Mouse (Mus musculus) heart, postnatal 4 days (tissue): ENCODE data around the gene Vmn2r17. TPM values are rescaled to one million over a fixed set of nuclear protein-coding genes. Genes with fewer than 3 reads are reported as not detected.

ENCODE experiments used
- DNase-seq: peaks from one replicate; pipeline ENCODE4 v3.0.0; 2021
- total RNA-seq, 2 experiments: library from RNA; stranded (reverse); gene quantifications; 2 replicates each; pipeline ENCODE4 v1.2.3; 2021

Gene Vmn2r17
- total RNA-seq: not detected

DNA sequence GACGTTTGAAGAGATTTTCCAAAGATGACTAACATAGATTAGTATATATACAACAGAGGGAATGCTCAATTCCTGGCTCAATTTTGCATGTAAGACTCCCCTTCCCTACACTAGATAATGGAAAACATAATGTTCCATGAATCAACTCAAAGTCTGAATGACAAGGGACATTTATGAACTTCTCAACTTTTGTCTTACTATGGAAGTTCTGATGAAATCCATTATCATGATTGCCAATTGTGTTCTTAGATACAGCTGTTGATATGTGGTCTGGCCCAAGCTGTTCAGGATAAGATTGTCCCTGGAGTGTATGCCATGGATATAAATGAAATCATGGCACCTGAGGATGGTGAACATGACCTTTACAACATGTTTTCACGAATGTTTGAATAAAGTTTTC lies at the start of gene Vmn2r17:
TSS of gene Vmn2r17 (plus strand) at position 301 of the 400 bp plus-strand sequence.
- no peak for DNase-seq

DNA sequence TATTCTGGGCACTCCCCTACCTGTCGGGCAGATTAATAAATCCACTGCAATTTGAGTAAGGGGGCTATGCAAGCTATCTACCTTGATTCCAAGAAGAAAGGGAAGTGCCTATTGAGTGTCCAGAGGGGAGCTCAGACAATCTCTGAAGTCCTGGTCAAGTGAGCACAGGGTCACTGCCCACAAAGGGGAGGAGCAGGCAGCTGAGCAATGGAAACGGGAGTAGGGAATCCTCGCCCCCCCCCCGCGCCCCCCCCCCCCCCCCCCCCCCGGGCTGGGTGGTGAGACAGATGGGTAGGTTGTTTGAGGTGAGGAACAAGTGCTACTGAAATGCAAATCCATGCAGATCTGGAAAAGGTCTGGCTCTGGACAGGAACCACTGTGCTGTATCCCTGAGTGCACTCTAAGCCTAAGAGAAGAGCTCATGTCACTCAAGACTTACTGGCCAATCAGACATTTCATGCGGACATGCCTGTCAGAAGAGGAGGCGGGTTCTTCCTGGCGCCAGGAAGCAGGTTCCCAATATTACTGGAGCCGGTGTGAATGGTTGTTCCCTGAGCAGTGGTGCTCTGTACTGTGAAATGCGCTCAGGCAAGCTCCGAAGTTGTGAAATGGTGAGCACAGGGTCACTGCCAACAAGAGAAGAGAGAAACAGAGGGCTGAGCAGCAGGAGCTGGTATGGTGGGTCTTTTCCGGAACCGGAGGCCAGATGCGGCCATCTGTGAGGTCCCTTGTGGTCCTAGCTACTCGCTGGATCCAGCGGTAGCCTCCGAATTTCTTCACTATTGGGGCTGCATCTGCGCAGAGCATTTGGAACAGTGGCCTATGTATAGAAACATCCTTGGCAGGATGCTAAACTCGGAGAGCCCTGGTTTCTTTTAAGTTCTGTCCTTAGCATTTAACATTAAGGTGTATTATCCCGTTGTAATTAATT lies 47.4 kb downstream of the Vmn2r17 start:
- peak; percentile 9 for DNase-seq

DNA sequence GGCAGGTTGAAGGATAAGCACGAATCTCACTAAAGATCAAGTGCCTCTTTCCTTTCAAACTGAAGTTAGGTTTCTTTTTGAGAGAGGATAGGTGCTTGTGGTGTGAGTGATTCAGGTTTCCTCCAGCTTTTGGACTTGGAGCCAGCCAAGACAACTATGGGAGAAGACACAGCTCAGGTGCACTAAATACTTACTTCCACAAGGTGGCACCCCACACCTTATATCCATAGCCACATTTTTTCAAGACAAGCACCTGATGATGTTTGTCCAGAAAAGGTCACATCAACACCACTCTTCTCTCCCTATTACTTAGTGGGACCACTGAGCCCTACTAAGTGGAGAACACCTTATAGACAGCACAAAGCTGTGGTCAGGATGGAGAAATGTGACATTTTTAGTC lies 87.2 kb downstream of the Vmn2r17 start:
- peak; percentile 14 for DNase-seq

Other genes with a start within 250 kb of the Vmn2r17 start
- gene Vmn2r13, start 227.5 kb upstream of the Vmn2r17 start, total RNA-seq: not detected
- not detected for gene Vmn2r14, start 195.0 kb upstream of the Vmn2r17 start, total RNA-seq
- not detected for gene Vmn2r15, start 122.0 kb upstream of the Vmn2r17 start, total RNA-seq
- not detected for gene Vmn2r16, start 89.5 kb upstream of the Vmn2r17 start, total RNA-seq
- 10 to 100 TPM; 16.0 to 16.6 TPM for gene Crlf2, start 139.3 kb downstream of the Vmn2r17 start, total RNA-seq